Mouse (Mus musculus) forebrain, embryonic 10.5 days (tissue): Measurements from ENCODE around the gene Sstr3. TPM values are rescaled to one million over a fixed set of nuclear protein-coding genes. Genes with fewer than 3 reads are reported as not detected.

Source experiments
- DNase-seq: peaks from one replicate; pipeline ENCODE4 v3.0.0-alpha.2; 2017; ENCODE audit warnings: low spot score; ENCODE audit errors: extremely low spot score
- H3K27ac ChIP-seq: fragments of 300-500 bp; sonication (generic); 2 replicates; pipeline ENCODE4 v1.5.1; 2016; ENCODE audit warnings: mild to moderate bottlenecking
- H3K27me3 ChIP-seq: fragments of 300-500 bp; sonication (generic); 2 replicates; pipeline ENCODE4 v1.6.1; 2016; ENCODE audit warnings: mild to moderate bottlenecking; ENCODE audit not compliant: poor library complexity, severe bottlenecking
- H3K36me3 ChIP-seq: fragments of 300-500 bp; sonication (generic); replicated peaks from 2 replicates; pipeline ENCODE4 v1.6.1; 2016; ENCODE audit warnings: mild to moderate bottlenecking, moderate library complexity
- H3K4me1 ChIP-seq: fragments of 300-500 bp; sonication (generic); 2 replicates; pipeline ENCODE4 v1.6.1; 2016
- H3K4me3 ChIP-seq: fragments of 300-500 bp; sonication (generic); 2 replicates; pipeline ENCODE4 v1.5.1; 2016; ENCODE audit warnings: mild to moderate bottlenecking, moderate library complexity
- H3K9me3 ChIP-seq: fragments of 300-500 bp; sonication (generic); 2 replicates; pipeline ENCODE4 v1.6.1; 2016; ENCODE audit warnings: mild to moderate bottlenecking, moderate library complexity
- WGBS: fragments of 180-500 bp; shearing (Covaris S2); methylation state at CpG from one replicate; pipeline ENCODE4 v1.1.7; 2016; 5-methylcytosine and 5-hydroxymethylcytosine counted together
- polyA plus RNA-seq: library from polyadenylated mRNA; unstranded; fragments of >200 nt; fragmentation: Nextera tagmentation; extraction: Ambion mirVana; gene quantifications from 2 replicates; pipeline ENCODE4 v1.2.1, GENCODE M21; 2016

Sstr3 gene
- polyA plus RNA-seq, 1 experiment from 2014 or later: 0.09 TPM

DNA sequence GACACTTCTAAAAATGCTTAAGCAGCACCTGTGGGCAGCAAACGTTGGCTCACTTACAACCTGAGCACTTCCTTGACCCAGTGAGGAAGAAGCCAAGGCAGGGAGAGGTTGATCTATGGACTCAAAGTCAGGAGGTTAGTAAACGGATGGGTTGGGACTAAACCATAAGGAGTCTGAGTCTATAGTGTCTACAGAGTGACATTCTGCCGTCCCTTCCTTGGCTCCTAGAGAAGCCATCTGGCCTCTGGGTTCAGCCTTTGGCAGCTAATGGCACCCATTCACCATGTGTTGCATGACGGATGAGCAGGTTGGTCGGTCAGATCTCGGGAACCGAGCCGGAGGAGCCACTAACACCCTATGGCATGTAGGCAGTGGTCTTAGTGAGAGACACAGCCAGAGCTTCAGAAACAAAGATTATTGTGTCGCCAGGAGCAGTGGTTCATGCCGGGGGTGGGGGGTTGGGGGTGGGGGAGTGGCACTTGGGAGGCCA is 11.1 kb downstream of the Sstr3 start:
- Histone ChIP-seq H3K27me3 (peaks cover 26% of the 10 kb centered on the region), H3K4me3 (no peak overlapping the region), H3K4me1 (peaks cover 52% of the 10 kb centered on the region), H3K27ac (no peak overlapping the region), H3K36me3 (no peaks in the 10 kb centered on the region), H3K9me3 (no peaks in the 10 kb centered on the region)
- DNase-seq: no peak
- 85% methylated on average over 10 of the region's 10 CpGs for WGBS

- H3K27me3 ChIP-seq: peaks cover 22% of the 10 kb centered on the region
- 0 out of 2 replicates have a peak overlapping the region, but pooled peaks have one; percentile 20 for H3K27ac ChIP-seq
- H3K4me1 ChIP-seq: peaks cover 53% of the 10 kb centered on the region
- no peaks in the 10 kb centered on the region for H3K36me3 ChIP-seq
- DNase-seq: no peak
- no peaks in the 10 kb centered on the region for H3K9me3 ChIP-seq
- no peak overlapping the region for H3K4me3 ChIP-seq
- WGBS: 78% methylated on average over 10 of the region's 10 CpGs
Measured at GRCm38 (mm10) chr15:78532566-78533345, 11.7 kb downstream of the Sstr3 start.

DNA sequence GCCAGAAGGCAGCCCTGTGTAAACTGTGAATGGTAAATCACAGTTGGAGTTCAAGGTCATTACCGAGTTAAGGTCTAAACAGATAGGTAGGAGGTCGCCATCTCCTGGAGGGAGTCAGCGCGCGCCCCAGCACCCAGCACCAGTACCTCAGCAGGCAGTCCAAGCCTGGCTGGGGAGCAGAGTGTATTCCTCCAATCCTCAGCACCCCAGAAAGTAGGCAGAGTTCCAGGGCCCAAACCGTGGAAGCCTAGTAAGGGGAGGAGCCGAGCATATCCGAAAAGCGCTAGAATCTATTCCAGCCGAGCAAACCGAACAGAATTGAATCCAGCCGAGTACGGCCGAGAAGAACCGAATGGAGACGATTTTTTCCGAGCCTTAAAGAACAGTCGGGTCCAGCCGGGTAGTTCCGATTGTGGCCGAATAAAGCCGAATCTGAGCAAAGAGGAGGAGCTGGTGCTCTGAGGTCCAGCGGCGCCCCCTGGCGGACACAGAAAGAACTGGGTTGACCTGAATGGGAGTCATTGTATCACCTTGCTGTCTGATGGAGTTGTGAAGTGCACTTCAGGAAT is 12.5 kb downstream of the Sstr3 start:
- WGBS: under 1% methylated on average over 25 of the region's 25 CpGs
- H3K27me3 ChIP-seq: peaks cover 22% of the 10 kb centered on the region
- H3K4me1 ChIP-seq: peaks cover 53% of the 10 kb centered on the region
- no peaks in the 10 kb centered on the region for H3K36me3 ChIP-seq
- no peaks in the 10 kb centered on the region for H3K9me3 ChIP-seq
- peak overlapping the region; percentile 53 for H3K4me3 ChIP-seq
- peak; percentile 94 for DNase-seq
- H3K27ac ChIP-seq: peak overlapping the region; percentile 85

DNA sequence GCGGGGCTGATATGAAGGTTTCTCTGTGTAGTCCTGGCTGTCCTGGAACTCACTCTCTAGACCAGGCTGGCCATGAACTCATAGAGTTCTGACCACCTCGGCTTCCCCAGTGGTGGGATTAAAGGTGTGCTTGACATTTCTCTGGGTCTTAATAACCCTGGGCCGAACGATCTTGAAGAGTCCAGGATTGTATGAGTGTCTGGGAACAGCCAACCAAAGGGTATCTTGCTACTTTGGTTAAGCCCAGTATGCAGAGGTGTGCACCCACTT is 13.1 kb downstream of the Sstr3 start:
- no peaks in the 10 kb centered on the region for H3K9me3 ChIP-seq
- H3K27ac ChIP-seq: peak overlapping the region; percentile 85
- WGBS: 69% methylated on average over 4 of the region's 4 CpGs
- DNase-seq: no peak
- H3K27me3 ChIP-seq: peaks cover 22% of the 10 kb centered on the region
- H3K36me3 ChIP-seq: no peaks in the 10 kb centered on the region
- H3K4me3 ChIP-seq: peak overlapping the region; percentile 53
- peaks cover 51% of the 10 kb centered on the region for H3K4me1 ChIP-seq

- Histone ChIP-seq H3K4me3 (peak within 1 kb of the TSS; percentile 53), H3K27ac (peak within 1 kb of the TSS; percentile 85), H3K4me1 (peaks cover 46% of the 10 kb centered on the region), H3K27me3 (peaks cover 22% of the 10 kb centered on the region), H3K36me3 (no peaks in the 10 kb centered on the region), H3K9me3 (no peaks in the 10 kb centered on the region)
- no peak for DNase-seq
- WGBS: 75% methylated on average over 17 of the region's 17 CpGs
Measured at GRCm38 (mm10) chr15:78530671-78531450, 13.6 kb downstream of the Sstr3 start, which contains the start of gene C1qtnf6. C1qtnf6 (minus strand) TSS chr15:78531416.

DNA sequence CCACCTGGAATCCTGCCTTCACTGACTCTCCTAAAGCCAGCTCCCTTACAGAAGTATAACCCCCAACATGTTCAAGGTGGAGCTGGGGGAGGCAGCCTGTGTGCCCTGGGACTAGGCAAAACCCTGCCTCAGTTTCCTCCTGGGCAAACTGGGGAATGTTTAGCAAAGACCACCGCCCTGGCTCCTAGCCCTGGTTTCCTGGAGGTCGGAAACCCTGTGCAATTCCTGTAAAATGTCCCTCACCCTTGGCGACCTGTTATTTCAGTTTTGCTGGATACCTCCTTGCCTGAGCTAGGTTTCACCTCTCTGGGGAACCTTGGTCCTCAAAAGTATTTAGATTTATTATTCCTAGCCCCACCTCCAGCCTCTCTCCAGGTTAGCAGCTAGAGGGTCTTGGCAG is 14.3 kb downstream of the Sstr3 start:
- DNase-seq: no peak
- H3K4me3 ChIP-seq: peak overlapping the region; percentile 50; the same call in 1 of the 2 replicates
- peaks cover 22% of the 10 kb centered on the region for H3K27me3 ChIP-seq
- H3K27ac ChIP-seq: peak overlapping the region; percentile 86; the same call in 1 of the 2 replicates
- H3K36me3 ChIP-seq: no peaks in the 10 kb centered on the region
- H3K4me1 ChIP-seq: peaks cover 40% of the 10 kb centered on the region
- WGBS: 68% methylated on average over 3 of the region's 3 CpGs
- H3K9me3 ChIP-seq: no peaks in the 10 kb centered on the region

DNA sequence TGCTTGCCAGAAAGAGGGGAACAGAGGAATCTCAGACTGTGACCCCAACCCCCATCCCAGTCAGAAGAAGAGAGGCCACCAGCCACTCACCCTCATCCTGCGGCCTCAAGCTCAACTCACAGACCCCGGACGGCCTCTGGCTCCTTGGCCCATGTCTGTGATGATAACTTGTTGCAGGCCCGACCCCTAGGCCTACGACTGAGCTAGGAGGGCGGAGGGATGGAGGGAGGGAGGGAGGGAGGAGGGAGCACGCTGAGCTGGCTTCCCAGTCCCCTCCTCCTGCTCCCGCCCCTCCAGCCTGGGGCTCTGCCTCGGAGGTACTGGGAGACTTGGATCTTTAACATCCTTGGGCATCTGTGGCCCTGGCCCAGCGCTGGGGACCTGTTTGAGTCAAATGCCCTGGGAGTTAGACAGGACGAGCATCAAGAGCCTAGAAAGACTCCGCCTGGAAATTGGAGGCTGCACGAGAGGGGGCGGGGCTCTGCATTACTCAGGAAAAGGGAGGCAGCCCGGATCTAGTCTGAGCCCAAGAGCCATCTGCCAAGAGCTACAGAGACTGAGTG is 15.0 kb downstream of the Sstr3 start:
- Histone ChIP-seq H3K36me3 (no peaks in the 10 kb centered on the region), H3K27ac (peak overlapping the region; percentile 86), H3K4me3 (peak overlapping the region; percentile 50), H3K27me3 (peaks cover 22% of the 10 kb centered on the region), H3K9me3 (no peaks in the 10 kb centered on the region), H3K4me1 (peaks cover 42% of the 10 kb centered on the region)
- peak; percentile 67 for DNase-seq
- WGBS: under 1% methylated on average over 15 of the region's 15 CpGs

GRCm38 (mm10) chr15:78528726-78529411 is 15.6 kb downstream of the Sstr3 start:
- Histone ChIP-seq H3K4me1 (peaks cover 48% of the 10 kb centered on the region), H3K27ac (peak overlapping the region; percentile 86), H3K27me3 (peaks cover 22% of the 10 kb centered on the region), H3K4me3 (peak overlapping the region; percentile 50), H3K36me3 (no peaks in the 10 kb centered on the region), H3K9me3 (no peaks in the 10 kb centered on the region)
- DNase-seq: no peak
- 54% methylated on average over 11 of the region's 11 CpGs for WGBS

DNA sequence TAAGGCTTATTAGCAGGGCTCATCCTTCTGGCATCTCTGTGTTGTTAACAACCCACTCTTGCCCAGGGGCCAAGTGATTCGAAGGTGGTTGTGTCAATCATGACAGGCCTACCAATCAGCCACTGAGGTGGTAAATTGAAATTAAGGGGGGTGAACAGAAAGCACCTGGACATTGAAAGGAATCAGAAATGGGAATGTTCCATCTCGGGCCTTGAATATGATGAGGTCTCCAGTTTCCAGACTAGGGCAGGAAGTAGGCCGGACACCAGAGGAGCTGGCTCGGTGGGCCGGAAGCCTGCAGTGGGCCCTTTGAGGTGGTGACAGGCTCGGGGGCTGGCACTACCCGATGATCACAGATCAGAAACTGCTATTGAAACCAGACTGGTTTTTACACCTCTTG is 16.5 kb downstream of the Sstr3 start:
- WGBS: 87% methylated on average over 7 of the region's 7 CpGs
- H3K9me3 ChIP-seq: no peaks in the 10 kb centered on the region
- no peaks in the 10 kb centered on the region for H3K36me3 ChIP-seq
- DNase-seq: no peak
- H3K4me3 ChIP-seq: no peak overlapping the region
- peaks cover 51% of the 10 kb centered on the region for H3K4me1 ChIP-seq
- no peak overlapping the region for H3K27ac ChIP-seq
- H3K27me3 ChIP-seq: peaks cover 21% of the 10 kb centered on the region

GRCm38 (mm10) chr15:78524163-78524562 is 20.3 kb downstream of the Sstr3 start:
- Histone ChIP-seq H3K9me3 (no peaks in the 10 kb centered on the region), H3K4me1 (peaks cover 38% of the 10 kb centered on the region), H3K27me3 (no peaks in the 10 kb centered on the region), H3K36me3 (no peaks in the 10 kb centered on the region), H3K4me3 (no peak overlapping the region), H3K27ac (no peak overlapping the region)
- no peak for DNase-seq
- 90% methylated on average over 5 of the region's 5 CpGs for WGBS

DNA sequence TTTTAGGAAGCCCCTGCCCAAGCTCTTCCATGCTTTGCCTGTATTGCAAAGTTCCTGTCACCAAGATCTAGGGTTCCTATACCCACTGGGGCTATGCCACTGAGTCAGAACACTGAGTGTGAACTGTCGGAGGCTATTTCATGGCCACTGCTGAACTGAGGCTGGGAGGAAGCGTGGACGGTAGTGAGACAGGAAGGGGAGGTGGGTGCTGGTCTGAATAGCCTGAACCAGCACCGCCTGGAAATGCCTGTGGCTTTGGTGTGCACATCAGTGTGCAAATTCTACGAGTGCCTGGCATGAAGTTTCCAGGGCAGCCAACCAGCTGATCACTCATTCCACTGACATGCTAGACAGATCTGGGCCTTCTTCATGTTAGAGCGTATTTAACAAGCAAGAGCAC is 22.6 kb downstream of the Sstr3 start:
- Histone ChIP-seq H3K9me3 (no peaks in the 10 kb centered on the region), H3K4me3 (no peak overlapping the region), H3K4me1 (peaks cover 38% of the 10 kb centered on the region), H3K27ac (no peak overlapping the region), H3K27me3 (no peaks in the 10 kb centered on the region), H3K36me3 (no peaks in the 10 kb centered on the region)
- 85% methylated on average over 6 of the region's 6 CpGs for WGBS
- DNase-seq: no peak

- Histone ChIP-seq H3K27me3 (no peaks in the 10 kb centered on the region), H3K27ac (no peak overlapping the region), H3K36me3 (no peaks in the 10 kb centered on the region), H3K9me3 (no peaks in the 10 kb centered on the region), H3K4me3 (no peak overlapping the region), H3K4me1 (peaks cover 38% of the 10 kb centered on the region)
- WGBS: 71% methylated on average over 8 of the region's 8 CpGs
- no peak for DNase-seq
Measured at GRCm38 (mm10) chr15:78521331-78521730, 23.2 kb downstream of the Sstr3 start.
